Mouse (Mus musculus) midbrain, embryonic 11.5 days (tissue): Measurements from ENCODE around the gene Col13a1. TPM values are rescaled to one million over a fixed set of nuclear protein-coding genes. Genes with fewer than 3 reads are reported as not detected.

Experiments
- ATAC-seq: fragments of 200-750 bp; cut with Nextera tagmentation; 2 replicates; pipeline ENCODE4 v1.8.0; 2017; ENCODE audit warnings: moderate TSS enrichment, moderate library complexity; ENCODE audit not compliant: low FRiP score
- DNase-seq: peaks from one replicate; pipeline ENCODE4 v3.0.0; 2015; ENCODE audit warnings: low spot score; ENCODE audit errors: missing footprints
- H3K27ac ChIP-seq: fragments of 300-500 bp; sonication (generic); 2 replicates; pipeline ENCODE4 v1.5.1; 2014; ENCODE audit warnings: low read depth, low read length
- H3K27me3 ChIP-seq: fragments of 300-500 bp; sonication (generic); 2 replicates; pipeline ENCODE4 v1.6.1; 2014; ENCODE audit warnings: mild to moderate bottlenecking, low read length, moderate library complexity, mixed read lengths; ENCODE audit not compliant: control insufficient read depth, insufficient read depth
- H3K36me3 ChIP-seq: fragments of 300-500 bp; sonication (generic); 2 replicates; pipeline ENCODE4 v1.6.1; 2014; ENCODE audit warnings: mild to moderate bottlenecking, low read length, moderate library complexity, mixed read lengths; ENCODE audit not compliant: control insufficient read depth, insufficient read depth
- H3K4me1 ChIP-seq: fragments of 300-500 bp; sonication (generic); 2 replicates; pipeline ENCODE4 v1.6.1; 2014; ENCODE audit warnings: low read length; ENCODE audit not compliant: control insufficient read depth, insufficient read depth
- H3K4me2 ChIP-seq: fragments of 300-500 bp; sonication (generic); 2 replicates; pipeline ENCODE4 v1.6.1; 2014; ENCODE audit warnings: mild to moderate bottlenecking, moderate library complexity
- H3K4me3 ChIP-seq: fragments of 300-500 bp; sonication (generic); 2 replicates; pipeline ENCODE4 v1.5.1; 2014; ENCODE audit warnings: low read depth, low read length
- H3K9ac ChIP-seq: fragments of 300-500 bp; sonication (generic); 2 replicates; pipeline ENCODE4 v1.6.1; 2014; ENCODE audit warnings: low read length
- H3K9me3 ChIP-seq: fragments of 300-500 bp; sonication (generic); 2 replicates; pipeline ENCODE4 v1.6.1; 2016; ENCODE audit warnings: low read length; ENCODE audit not compliant: control insufficient read depth
- WGBS: fragments of 180-500 bp; shearing (Covaris S2); extraction: QIAGEN DNeasy Blood & Tissue Kit; methylation state at CpG from one replicate; pipeline ENCODE4 v1.1.7; 2014; 5-methylcytosine and 5-hydroxymethylcytosine counted together
- polyA plus RNA-seq: library from polyadenylated mRNA; unstranded; fragments of >200 nt; fragmentation: Nextera tagmentation; extraction: Ambion mirVana; gene quantifications from 2 replicates; pipeline ENCODE4 v1.2.1, GENCODE M21; 2014

Gene Col13a1
- polyA plus RNA-seq, 1 experiment from 2014 or later, result 2.1 TPM

DNA sequence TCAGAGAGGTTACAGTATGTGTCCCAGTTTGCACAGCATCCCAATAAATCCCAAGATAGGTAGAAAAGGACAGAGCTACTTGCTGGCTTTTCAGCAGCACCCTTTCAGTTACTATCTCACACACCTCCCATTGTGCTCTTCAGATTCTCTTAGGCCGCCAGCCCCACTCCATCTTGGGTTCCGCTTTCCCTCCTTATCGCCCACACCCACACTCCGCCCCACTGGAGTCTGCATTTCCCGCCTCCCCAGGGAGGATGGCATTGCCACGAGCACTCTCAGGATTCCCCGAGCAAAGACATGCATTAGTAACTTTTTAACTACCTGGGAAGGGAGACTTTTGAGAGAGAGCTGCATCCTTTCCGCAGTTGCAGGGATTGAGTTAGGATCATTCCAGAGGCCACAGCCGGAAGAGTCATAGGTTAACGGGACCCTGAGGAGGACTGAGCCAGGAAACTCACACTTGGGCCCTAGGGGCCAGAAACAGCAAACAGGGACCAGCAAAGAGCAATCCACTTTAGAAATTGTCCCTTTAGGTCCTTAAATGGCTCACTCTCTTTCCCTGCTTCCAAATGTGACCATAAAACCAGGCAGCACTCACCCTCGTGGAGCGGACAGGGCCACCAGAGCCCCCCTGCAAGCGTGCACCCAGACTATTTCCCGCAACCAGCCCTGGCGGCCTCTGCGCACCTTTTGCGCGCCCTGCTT is 1.4 kb downstream of the Col13a1 start:
- ATAC-seq (no peak), DNase-seq (peak; percentile 92)
- H3K4me2 ChIP-seq, result peak overlapping the region; percentile 88
- peak overlapping the region; percentile 39 for H3K4me3 ChIP-seq
- H3K9ac ChIP-seq, result peak overlapping the region; percentile 35
- no peaks in the 10 kb centered on the region for H3K36me3 ChIP-seq
- H3K27ac ChIP-seq, result no peak overlapping the region
- 4% methylated on average over 18 of the region's 18 CpGs for WGBS
- H3K9me3 ChIP-seq, result no peaks in the 10 kb centered on the region
- peaks cover 48% of the 10 kb centered on the region for H3K27me3 ChIP-seq
- H3K4me1 ChIP-seq, result peaks cover 16% of the 10 kb centered on the region

DNA sequence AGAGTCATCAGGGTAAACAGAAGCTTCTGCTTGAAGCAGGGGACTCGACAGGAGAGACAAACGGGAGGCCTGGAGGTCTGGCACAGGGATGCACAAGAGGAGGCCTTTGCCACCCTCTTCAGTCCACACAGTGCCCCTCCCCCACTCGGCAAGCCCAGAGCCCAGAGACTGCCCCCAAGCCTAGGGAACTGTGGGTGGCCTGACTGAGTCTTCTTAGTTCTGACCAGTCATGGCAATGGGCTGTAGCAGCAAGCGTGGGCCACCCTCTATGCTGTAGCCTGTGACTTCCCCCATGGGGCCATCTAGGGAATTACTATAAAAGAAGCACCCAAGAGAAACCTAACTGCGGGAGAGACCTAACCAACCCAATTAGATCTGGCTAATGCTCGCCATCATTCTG is 1.9 kb downstream of the Col13a1 start:
- no peak overlapping the region for H3K4me2 ChIP-seq
- H3K27ac ChIP-seq, result no peak overlapping the region
- peaks cover 48% of the 10 kb centered on the region for H3K27me3 ChIP-seq
- no peak overlapping the region for H3K9ac ChIP-seq
- no peak for DNase-seq
- H3K36me3 ChIP-seq, result no peaks in the 10 kb centered on the region
- 7% methylated on average over 6 of the region's 6 CpGs for WGBS
- no peaks in the 10 kb centered on the region for H3K9me3 ChIP-seq
- no peak for ATAC-seq
- no peak overlapping the region for H3K4me3 ChIP-seq
- H3K4me1 ChIP-seq, result peaks cover 16% of the 10 kb centered on the region

DNA sequence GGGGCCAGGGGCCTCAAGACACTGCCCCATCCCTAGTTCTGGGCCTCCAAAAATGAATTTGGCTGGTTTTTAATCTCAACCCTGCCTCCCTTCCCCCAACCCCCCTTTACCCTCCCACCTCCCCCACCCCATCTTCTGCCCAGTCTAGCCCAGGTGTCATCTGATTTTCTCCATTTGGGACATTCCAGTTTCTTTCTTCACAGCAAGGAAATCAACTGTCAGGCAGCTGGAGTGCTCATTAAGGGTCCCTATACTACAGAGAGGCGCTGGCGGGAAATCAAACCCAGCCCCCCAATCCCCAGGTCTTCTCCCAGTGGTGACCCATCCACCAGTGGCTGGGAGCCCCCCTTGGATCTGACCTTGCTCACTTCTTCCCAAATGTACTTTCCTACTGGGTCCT is 4.3 kb downstream of the Col13a1 start:
- DNase-seq (no peak), ATAC-seq (no peak)
- no peak overlapping the region for H3K9ac ChIP-seq
- no peak overlapping the region for H3K4me3 ChIP-seq
- WGBS, result 56% methylated on average over 2 of the region's 2 CpGs
- no peaks in the 10 kb centered on the region for H3K9me3 ChIP-seq
- H3K36me3 ChIP-seq, result no peaks in the 10 kb centered on the region
- H3K27me3 ChIP-seq, result peaks cover 41% of the 10 kb centered on the region
- H3K4me1 ChIP-seq, result peaks cover 16% of the 10 kb centered on the region
- no peak overlapping the region for H3K4me2 ChIP-seq
- no peak overlapping the region for H3K27ac ChIP-seq

DNA sequence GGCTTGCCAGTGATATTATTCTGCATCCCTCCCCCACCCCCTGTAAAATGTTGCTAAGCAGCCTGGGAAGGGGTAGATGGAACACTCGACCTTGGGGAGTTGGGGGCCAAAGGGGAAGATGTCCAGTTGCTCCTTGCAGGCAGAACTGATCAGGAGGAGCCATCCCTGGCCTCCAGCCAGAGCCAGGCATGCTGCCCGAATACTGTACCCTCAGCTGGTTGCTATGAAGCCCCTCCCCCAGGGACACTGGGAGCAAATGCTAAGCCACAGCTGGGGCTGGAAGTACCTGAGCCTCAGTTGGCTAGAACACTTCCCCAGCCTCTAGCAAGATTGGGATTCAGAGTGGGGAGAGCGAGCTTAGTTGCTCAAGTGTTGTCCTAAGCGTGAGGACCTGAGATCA is 6.9 kb downstream of the Col13a1 start:
- WGBS, result 16% methylated on average over 4 of the region's 4 CpGs
- Histone ChIP-seq H3K27ac (no peak overlapping the region), H3K9me3 (no peaks in the 10 kb centered on the region), H3K4me2 (no peak overlapping the region), H3K27me3 (peaks cover 16% of the 10 kb centered on the region), H3K9ac (no peak overlapping the region), H3K36me3 (no peaks in the 10 kb centered on the region), H3K4me3 (no peak overlapping the region), H3K4me1 (no peaks in the 10 kb centered on the region)
- no peak for ATAC-seq
- no peak for DNase-seq

DNA sequence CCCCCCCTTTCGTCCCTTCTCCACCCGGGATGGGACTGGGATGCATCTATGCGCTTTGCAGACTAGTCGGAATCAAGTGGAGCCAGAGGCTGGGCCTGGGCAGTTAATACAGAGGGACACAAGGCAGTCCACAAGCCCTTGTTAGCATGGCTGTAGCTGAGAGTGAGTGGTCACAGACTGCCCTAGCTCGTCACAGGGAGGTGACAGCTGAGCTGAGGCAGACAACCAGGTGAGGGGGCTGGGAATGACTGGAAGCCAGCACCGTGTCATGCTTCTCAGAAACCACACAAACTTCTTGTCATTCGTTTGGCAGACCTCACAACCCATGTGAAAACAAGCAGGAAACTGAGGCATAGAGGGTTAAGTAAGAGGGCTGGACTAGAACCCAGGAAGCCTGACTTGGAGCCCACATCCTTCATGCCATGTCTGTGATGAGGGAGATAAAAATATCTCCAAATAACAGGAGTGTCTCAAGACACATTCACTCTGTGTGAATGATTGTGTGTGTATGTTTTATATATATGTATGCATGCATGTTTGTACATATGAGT is 10.8 kb downstream of the Col13a1 start:
- WGBS, result 74% methylated on average over 7 of the region's 7 CpGs
- no peaks in the 10 kb centered on the region for H3K36me3 ChIP-seq
- no peaks in the 10 kb centered on the region for H3K9me3 ChIP-seq
- no peak for ATAC-seq
- no peak overlapping the region for H3K4me3 ChIP-seq
- no peaks in the 10 kb centered on the region for H3K27me3 ChIP-seq
- H3K4me1 ChIP-seq, result no peaks in the 10 kb centered on the region
- no peak overlapping the region for H3K4me2 ChIP-seq
- no peak overlapping the region for H3K9ac ChIP-seq
- H3K27ac ChIP-seq, result no peak overlapping the region
- no peak for DNase-seq

DNA sequence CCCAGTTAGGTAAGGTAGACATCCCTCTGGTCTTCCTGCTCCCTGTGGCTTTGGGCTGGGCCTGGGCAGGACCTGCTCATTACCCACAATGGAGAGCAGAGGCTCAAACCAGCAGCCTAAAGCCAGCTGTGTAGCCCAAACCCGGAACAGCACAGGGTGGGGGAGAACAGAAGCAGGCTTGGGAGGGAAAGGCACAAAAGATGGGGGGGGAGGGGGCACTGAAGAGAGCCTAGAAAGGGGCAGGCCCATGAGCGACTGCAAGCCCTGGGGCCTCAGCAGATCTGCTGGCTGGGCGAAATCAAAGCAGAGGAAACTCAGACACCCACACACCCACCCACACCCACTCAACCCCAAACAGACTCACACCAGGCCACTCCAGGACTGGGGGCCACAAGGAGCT is 11.7 kb downstream of the Col13a1 start:
- H3K27me3 ChIP-seq, result no peaks in the 10 kb centered on the region
- no peak overlapping the region for H3K4me2 ChIP-seq
- H3K4me1 ChIP-seq, result no peaks in the 10 kb centered on the region
- no peak overlapping the region for H3K27ac ChIP-seq
- ATAC-seq (no peak), DNase-seq (no peak)
- no peaks in the 10 kb centered on the region for H3K9me3 ChIP-seq
- no peak overlapping the region for H3K4me3 ChIP-seq
- WGBS, result 47% methylated on average over 3 of the region's 3 CpGs
- H3K9ac ChIP-seq, result no peak overlapping the region
- no peaks in the 10 kb centered on the region for H3K36me3 ChIP-seq

DNA sequence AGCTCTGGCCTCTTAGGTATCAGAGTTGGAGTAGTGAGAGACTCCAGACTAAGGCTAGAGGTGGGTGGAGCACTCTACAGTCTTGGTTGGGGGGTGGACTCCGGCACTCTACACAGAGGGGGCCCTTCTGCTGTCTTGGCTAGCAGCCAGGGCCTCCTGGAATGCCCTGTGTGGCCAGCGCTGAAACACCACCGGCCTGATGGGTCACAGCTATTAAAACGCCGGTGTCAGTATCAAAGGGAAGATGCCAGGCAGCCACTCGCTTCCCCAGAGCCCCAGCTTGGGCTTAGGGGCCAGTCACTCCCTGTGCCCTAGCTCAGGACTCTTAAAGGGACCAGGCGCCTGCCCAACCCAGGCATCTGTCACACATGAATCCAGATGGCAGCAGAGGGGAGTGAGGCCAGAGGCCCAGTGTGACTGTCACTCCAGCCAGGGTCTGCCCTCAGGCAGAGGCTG is 13.5 kb downstream of the Col13a1 start:
- Histone ChIP-seq H3K36me3 (no peaks in the 10 kb centered on the region), H3K9me3 (no peaks in the 10 kb centered on the region), H3K9ac (no peak overlapping the region), H3K4me3 (no peak overlapping the region), H3K27ac (no peak overlapping the region), H3K4me1 (no peaks in the 10 kb centered on the region), H3K27me3 (no peaks in the 10 kb centered on the region), H3K4me2 (no peak overlapping the region)
- no peak for ATAC-seq
- WGBS, result 34% methylated on average over 7 of the region's 7 CpGs
- DNase-seq, result no peak

DNA sequence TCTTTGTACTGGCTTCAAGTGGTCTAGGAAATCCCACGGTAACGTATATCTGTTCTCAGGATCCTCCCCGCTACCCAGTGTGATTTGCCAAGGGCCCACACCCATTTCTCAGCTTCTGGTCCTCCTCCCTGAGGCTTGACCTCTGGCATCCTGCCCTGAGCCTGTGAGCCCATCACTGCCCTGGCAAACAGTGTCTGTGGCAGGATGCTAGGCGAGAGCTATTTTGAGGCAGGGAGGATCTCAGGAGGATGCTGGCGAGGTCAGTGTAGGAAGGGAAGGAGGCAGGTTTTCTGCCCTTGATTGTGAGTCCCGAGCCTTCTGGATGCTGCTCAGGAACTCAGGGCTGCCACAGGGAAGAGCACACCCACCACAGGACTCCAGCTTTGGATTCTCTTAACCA is 22.2 kb downstream of the Col13a1 start:
- H3K4me1 ChIP-seq, result no peaks in the 10 kb centered on the region
- H3K27me3 ChIP-seq, result no peaks in the 10 kb centered on the region
- H3K36me3 ChIP-seq, result no peaks in the 10 kb centered on the region
- H3K9me3 ChIP-seq, result no peaks in the 10 kb centered on the region
- no peak overlapping the region for H3K27ac ChIP-seq
- WGBS, result 78% methylated on average over 6 of the region's 6 CpGs
- no peak overlapping the region for H3K4me2 ChIP-seq
- H3K4me3 ChIP-seq, result no peak overlapping the region
- DNase-seq (no peak), ATAC-seq (no peak)
- no peak overlapping the region for H3K9ac ChIP-seq

DNA sequence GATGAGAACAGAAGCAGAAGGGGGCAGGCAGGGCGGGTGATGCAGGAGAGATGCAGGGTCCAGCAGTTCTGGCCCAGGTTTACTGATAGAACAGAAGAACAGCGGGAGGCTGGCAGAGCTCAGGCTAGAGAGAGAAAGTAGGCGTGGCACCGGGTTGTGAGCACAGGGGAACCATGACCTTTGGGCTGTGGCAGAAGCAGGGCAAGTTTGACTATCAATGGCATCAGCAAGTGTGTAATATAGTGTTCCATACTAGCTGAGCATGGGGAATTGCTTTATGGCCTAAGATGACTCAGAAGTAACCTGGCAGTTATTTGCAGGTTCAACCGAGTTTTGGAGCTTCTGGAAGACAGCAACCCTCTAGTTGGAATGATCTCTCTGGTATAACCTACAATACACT is 25.0 kb downstream of the Col13a1 start:
- no peak overlapping the region for H3K9ac ChIP-seq
- ATAC-seq, result no peak
- H3K4me2 ChIP-seq, result no peak overlapping the region

More for the DNA sequence above, 25.0 kb downstream of the Col13a1 start:
- no peaks in the 10 kb centered on the region for H3K4me1 ChIP-seq
- H3K27me3 ChIP-seq, result no peaks in the 10 kb centered on the region
- H3K27ac ChIP-seq, result no peak overlapping the region
- H3K9me3 ChIP-seq, result no peaks in the 10 kb centered on the region
- no peak for DNase-seq
- 51% methylated on average over 5 of the region's 5 CpGs for WGBS
- no peak overlapping the region for H3K4me3 ChIP-seq
- no peaks in the 10 kb centered on the region for H3K36me3 ChIP-seq
